Mouse (Mus musculus) cerebellum, adult (tissue): ENCODE data around the gene Hsd17b1.
A peak's percentile ranks its signal among the peaks of the same experiment; 100 is the strongest.
"Not testable (repeated sequence)": the region's sequence is repeated elsewhere in the genome, so short reads cannot be mapped to it uniquely, and the experiment has no call there.

Source experiments
- ATAC-seq: cut with Nextera tagmentation; 2 replicates; pipeline ENCODE4 v1.9.2; 2017; ENCODE audit warnings: mild to moderate bottlenecking, moderate library complexity, mixed read lengths; ENCODE audit not compliant: insufficient number of reproducible peaks, low FRiP score, low TSS enrichment

The Hsd17b1 gene

DNA sequence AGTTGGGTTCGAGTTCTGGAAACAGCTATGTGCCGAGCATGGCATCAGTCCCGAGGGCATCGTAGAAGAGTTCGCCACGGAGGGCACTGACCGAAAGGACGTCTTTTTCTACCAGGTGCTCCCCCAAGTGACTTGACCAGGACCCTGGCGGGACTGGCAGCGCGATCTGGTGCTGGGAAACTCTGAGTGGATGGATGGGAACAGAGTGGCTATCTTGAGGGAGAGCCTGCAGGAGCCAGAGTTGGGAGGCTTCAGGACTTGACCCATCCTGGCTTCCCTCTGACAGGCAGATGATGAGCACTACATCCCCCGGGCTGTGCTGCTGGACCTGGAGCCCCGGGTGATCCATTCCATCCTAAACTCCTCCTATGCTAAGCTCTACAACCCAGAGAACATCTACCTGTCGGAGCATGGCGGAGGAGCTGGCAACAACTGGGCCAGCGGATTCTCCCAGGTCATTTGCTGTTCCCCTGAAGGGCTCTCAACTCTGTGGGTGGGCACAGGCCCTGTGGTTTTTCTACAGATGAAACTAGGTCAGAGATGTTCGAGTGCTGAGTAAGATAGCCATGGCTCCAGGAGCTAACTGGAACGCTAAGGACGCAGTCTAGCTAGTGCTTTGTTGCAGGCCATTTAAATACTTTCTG lies 42.5 kb downstream of the Hsd17b1 start:
- ATAC-seq = no peak

DNA sequence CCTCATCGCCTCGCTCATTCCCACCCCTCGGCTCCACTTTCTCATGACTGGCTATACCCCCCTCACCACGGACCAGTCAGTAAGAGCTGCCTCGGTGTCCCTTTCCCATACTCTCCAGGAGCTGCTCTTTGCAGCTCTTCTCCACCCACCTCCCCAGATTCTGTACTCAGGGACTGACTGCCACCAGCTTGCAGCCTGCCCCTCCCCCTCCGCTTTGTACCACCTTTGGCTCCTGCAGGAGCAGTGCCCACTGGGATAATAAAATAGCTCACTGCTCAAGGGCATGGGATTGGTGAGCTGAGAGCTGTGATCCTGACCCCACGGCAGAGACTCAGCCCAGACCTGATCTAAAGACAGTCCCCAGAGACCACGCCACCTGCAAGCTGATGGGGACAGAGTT lies 46.3 kb downstream of the Hsd17b1 start:
- not testable (repeated sequence) for ATAC-seq

DNA sequence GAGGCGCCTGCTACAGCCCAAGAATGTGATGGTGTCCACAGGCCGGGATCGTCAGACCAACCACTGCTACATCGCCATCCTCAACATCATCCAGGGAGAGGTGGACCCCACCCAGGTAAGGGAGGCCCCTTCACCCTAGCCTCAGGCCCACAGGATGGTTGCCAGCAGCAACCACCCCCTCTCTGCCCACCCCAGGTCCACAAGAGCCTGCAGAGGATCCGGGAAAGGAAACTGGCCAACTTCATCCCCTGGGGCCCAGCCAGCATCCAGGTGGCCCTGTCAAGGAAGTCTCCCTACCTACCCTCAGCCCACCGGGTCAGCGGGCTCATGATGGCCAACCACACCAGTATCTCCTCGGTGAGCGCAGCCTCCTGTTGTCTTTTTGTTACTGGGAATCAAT lies 46.8 kb downstream of the Hsd17b1 start:
- ATAC-seq = not testable (repeated sequence)

DNA sequence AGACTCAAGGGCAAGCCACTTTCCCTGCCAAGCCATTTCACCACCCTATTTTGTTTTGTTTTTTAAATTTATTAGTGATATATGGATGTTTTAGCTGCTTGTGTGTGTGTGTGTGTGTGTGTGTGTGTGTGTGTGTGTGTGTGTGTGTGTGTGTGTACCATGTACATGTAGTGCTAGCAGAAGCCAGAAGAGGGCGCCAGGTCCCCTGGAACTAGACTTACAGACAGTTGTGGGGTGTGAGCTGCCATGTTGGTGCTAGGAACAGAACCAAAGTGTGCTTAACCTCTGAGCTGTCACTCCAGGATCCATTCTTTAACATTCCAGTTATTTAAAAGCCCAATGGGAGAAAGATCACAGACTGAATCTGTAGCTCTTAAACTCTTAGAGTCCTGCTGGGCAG lies 48.9 kb downstream of the Hsd17b1 start:
- no peak for ATAC-seq

DNA sequence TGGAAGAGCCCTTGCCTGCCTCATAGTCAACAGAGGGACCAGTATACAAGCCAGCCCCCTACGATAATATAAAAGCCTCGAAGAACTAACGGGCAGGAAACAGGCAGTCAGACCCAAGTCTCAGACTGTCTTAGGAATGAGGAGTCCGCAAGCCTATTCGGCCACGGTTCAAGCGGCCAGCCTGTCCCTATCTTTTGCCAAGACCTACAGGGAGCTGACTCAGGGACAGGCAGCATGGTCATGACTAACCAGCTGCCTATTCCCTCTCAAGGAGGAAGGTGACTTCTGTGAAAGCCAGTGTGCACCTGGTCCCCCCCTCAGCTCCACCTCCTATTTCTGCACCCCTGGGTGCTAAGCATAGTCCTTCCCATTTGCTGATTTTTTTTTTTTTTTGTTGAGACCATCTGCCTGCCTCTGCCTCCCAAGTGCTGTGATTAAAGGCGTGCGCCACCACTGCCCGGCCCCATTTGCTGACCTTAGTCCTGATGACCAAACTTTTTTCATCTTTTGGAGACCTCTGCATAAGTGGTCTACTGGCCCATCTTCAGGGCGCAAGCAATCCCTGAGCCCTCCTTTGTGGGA lies 50.9 kb downstream of the Hsd17b1 start:
- ATAC-seq = peak; percentile 85; the same call in 1 of the 2 replicates
